25 mouse cellular contexts compared by ENCODE assay signal in the genomic region with DNA sequence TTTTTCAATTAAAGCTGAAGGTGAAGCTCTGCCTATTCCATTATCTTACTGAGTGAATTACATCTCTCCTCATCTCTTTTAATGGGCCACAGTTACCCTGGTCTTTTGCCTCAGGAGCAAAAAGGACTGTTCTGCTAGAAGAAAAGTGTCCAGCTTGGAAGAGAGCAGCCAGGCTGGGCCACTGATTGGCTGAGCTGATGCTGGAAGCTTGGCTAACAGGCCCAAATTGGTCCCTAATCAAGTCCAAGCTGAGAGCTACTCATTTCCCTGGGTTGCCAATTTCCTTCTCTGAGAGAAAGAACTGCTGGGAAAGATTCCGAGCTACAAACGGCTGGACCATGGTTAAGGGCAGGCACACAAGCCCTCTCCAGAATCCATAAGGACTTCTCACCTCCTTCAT.
DNase-seq lines count a peak whose midpoint lies in the region; ATAC-seq and TF ChIP-seq lines count a peak whose summit lies in the region.
"Had no signal": no experiment of that assay in that cellular context is flagged by ENCODE, and none has a peak within 500 bp of the region (broad histone marks: within the 10 kb centered on the region; RNA-seq: fewer than 3 reads in every experiment).

No protein-coding gene starts in this region.

- no peak overlapping the region for H3K9ac ChIP-seq in hindbrain, embryonic 11.5 days (ENCODE audit: low read depth, low read length)
- H3K9ac ChIP-seq: embryonic facial prominence, embryonic 12.5 days; hindbrain, embryonic 12.5 days; limb, embryonic 15.5 days; liver, embryonic 15.5 days; midbrain, embryonic 12.5 days; neural tube, embryonic 12.5 days; stomach, embryonic 15.5 days had no signal

- ATAC-seq in hindbrain, embryonic 11.5 days (ENCODE audit: low FRiP score), result no peak
- ATAC-seq: activated CD4-positive, CD25-positive, alpha-beta regulatory T cell, adult 4 months; CD4-positive, CD25-positive, alpha-beta regulatory T cell, adult 4 months had no signal

- H3K27ac ChIP-seq in gastrocnemius, adult 2 months, result peak overlapping the region; percentile 8; the same call in 1 of the 2 replicates
- H3K27ac ChIP-seq in hindbrain, embryonic 11.5 days (ENCODE audit: low read depth, low read length), result no peak overlapping the region
- H3K27ac ChIP-seq: embryonic facial prominence, embryonic 12.5 days; hindbrain, embryonic 12.5 days; limb, embryonic 15.5 days; liver, embryonic 15.5 days; macrophage; midbrain, embryonic 12.5 days; neural tube, embryonic 12.5 days; stomach, embryonic 15.5 days had no signal

- H3K36me3 ChIP-seq in hindbrain, embryonic 11.5 days (ENCODE audit: control insufficient read depth, insufficient read depth, low read length), result no peaks in the 10 kb centered on the region
- H3K36me3 ChIP-seq: embryonic facial prominence, embryonic 12.5 days; hindbrain, embryonic 12.5 days; limb, embryonic 15.5 days; liver, embryonic 15.5 days; midbrain, embryonic 12.5 days; neural tube, embryonic 12.5 days; stomach, embryonic 15.5 days had no signal

- 94% methylated on average over 2 of the region's 2 CpGs for WGBS in hindbrain, embryonic 11.5 days

- intact Hi-C loops in gastrocnemius, adult 2 months (cut with DNase I), result no loop called here
- intact Hi-C loops in gastrocnemius, postnatal 36 days (cut with DNase I), result no loop called here

- H3K4me1 ChIP-seq in hindbrain, embryonic 11.5 days (replicated peaks; ENCODE audit: control insufficient read depth, insufficient read depth, low read length), result no peaks in the 10 kb centered on the region
- H3K4me1 ChIP-seq: embryonic facial prominence, embryonic 12.5 days; hindbrain, embryonic 12.5 days; liver, embryonic 15.5 days; midbrain, embryonic 12.5 days; neural tube, embryonic 12.5 days; stomach, embryonic 15.5 days had no signal

- peak; percentile 5 for DNase-seq in cerebellum, adult 9-11 months
- no peak for DNase-seq in cerebellum, adult 9-10 months
- peak; percentile 24 for DNase-seq in gastrocnemius, adult 2 months
- DNase-seq in gastrocnemius, postnatal 36 days, result no peak
- peak; percentile 19 for DNase-seq in right cerebral cortex, adult 18-20 months
- no peak for DNase-seq in right cerebral cortex, postnatal 25 days
- peak; percentile 7 for DNase-seq in right cerebral cortex, postnatal 14 days
- no peak for DNase-seq in hindbrain, embryonic 11.5 days (ENCODE audit: low spot score)
- DNase-seq: adrenal gland, postnatal 10 days; heart, postnatal 10 days; kidney, postnatal 36 days; thymus, adult 18-20 months; thymus, postnatal 4 days had no signal

- H3K4me2 ChIP-seq in hindbrain, embryonic 11.5 days (replicated peaks; ENCODE audit: low read depth, low read length), result no peak overlapping the region
- H3K4me2 ChIP-seq: embryonic facial prominence, embryonic 12.5 days; heart, embryonic 11.5 days; hindbrain, embryonic 12.5 days; limb, embryonic 15.5 days; liver, embryonic 15.5 days; midbrain, embryonic 12.5 days; neural tube, embryonic 12.5 days; stomach, embryonic 15.5 days had no signal

- H3K4me3 ChIP-seq in gastrocnemius, adult 2 months, result no peak overlapping the region
- H3K4me3 ChIP-seq in hindbrain, embryonic 11.5 days (ENCODE audit: low read depth, low read length), result no peak overlapping the region
- H3K4me3 ChIP-seq: embryonic facial prominence, embryonic 12.5 days; erythroblast, embryonic 14.5 days; hindbrain, embryonic 12.5 days; limb, embryonic 15.5 days; liver, embryonic 15.5 days; midbrain, embryonic 12.5 days; neural tube, embryonic 12.5 days; stomach, embryonic 15.5 days had no signal

- TF ChIP-seq CTCF in gastrocnemius, adult 2 months (IDR thresholded peaks at IDR 0.05), result no peak

- H3K27me3 ChIP-seq in hindbrain, embryonic 11.5 days (ENCODE audit: control insufficient read depth, insufficient read depth, low read length), result no peaks in the 10 kb centered on the region
- H3K27me3 ChIP-seq: embryonic facial prominence, embryonic 12.5 days; hindbrain, embryonic 12.5 days; limb, embryonic 15.5 days; liver, embryonic 15.5 days; midbrain, embryonic 12.5 days; neural tube, embryonic 12.5 days; stomach, embryonic 15.5 days had no signal

- H3K9me3 ChIP-seq in hindbrain, embryonic 11.5 days (ENCODE audit: control insufficient read depth, low read length), result no peaks in the 10 kb centered on the region
- H3K9me3 ChIP-seq: embryonic facial prominence, embryonic 12.5 days; hindbrain, embryonic 12.5 days; limb, embryonic 15.5 days; liver, embryonic 15.5 days; midbrain, embryonic 12.5 days; neural tube, embryonic 12.5 days; stomach, embryonic 15.5 days had no signal

Comparison
In these comparisons a context has a peak if more than half of its experiments do, and no peak if none do; other contexts are left out.
1. DNase-seq: peak in cerebellum, adult 9-11 months (single experiment), gastrocnemius, adult 2 months (single experiment), right cerebral cortex, adult 18-20 months (single experiment) and right cerebral cortex, postnatal 14 days (single experiment); none in cerebellum, adult 9-10 months (single experiment), gastrocnemius, postnatal 36 days (0 of 2), right cerebral cortex, postnatal 25 days (single experiment) and hindbrain, embryonic 11.5 days (single experiment).